Mouse (Mus musculus) myocyte (in vitro differentiated cells): ENCODE results near the gene Fam71b. TPM values are rescaled to one million over a fixed set of nuclear protein-coding genes. Genes with fewer than 3 reads are reported as not detected.

Source experiments
- H3K27me3 ChIP-seq: one replicate; pipeline ENCODE4 v1.6.1; 2011; ENCODE audit not compliant: control insufficient read depth, insufficient read depth, insufficient read length
- H3K36me3 ChIP-seq: one replicate; pipeline ENCODE4 v1.6.1; 2011; ENCODE audit not compliant: control insufficient read depth, insufficient read depth
- H3K4me2 ChIP-seq: one replicate; pipeline ENCODE4 v1.6.1; 2011; ENCODE audit warnings: low read depth, control low read depth
- H3K4me3 ChIP-seq: one replicate; pipeline ENCODE4 v1.5.1; 2011; ENCODE audit warnings: mild to moderate bottlenecking, control low read depth, moderate library complexity
- H3K79me2 ChIP-seq: one replicate; pipeline ENCODE4 v1.6.1; 2011; ENCODE audit not compliant: control insufficient read depth, insufficient read depth
- H3ac ChIP-seq: one replicate; pipeline ENCODE4 v1.6.1; 2011; ENCODE audit not compliant: control insufficient read depth, insufficient read length
- CEBPB ChIP-seq: IDR thresholded peaks from 2 replicates; pipeline ENCODE4 v1.6.1; 2011; ENCODE audit warnings: mild to moderate bottlenecking, moderate library complexity; ENCODE audit not compliant: poor library complexity, insufficient read depth, severe bottlenecking
- E2F4 ChIP-seq: IDR thresholded peaks from one replicate; pipeline ENCODE4 v1.6.1; 2011; ENCODE audit warnings: mild to moderate bottlenecking, control low read depth, moderate library complexity; ENCODE audit not compliant: insufficient read depth
- MAX ChIP-seq: IDR thresholded peaks from one replicate; pipeline ENCODE4 v1.6.1; 2011; ENCODE audit warnings: low read depth, mild to moderate bottlenecking, control low read depth
- MYOD1 ChIP-seq, 3 experiments: IDR thresholded peaks; one replicate each; pipeline ENCODE4 v1.6.1; 2011; ENCODE audit warnings: control low read depth in 2 of 3, low read depth in 2 of 3, mild to moderate bottlenecking in 2 of 3, moderate library complexity in 1 of 3; ENCODE audit not compliant: insufficient read length in 2 of 3, control insufficient read depth in 1 of 3
- MYOG ChIP-seq, 3 experiments: IDR thresholded peaks; one replicate each; pipeline ENCODE4 v1.6.1; 2011; ENCODE audit warnings: control low read depth in 2 of 3, low read depth in 2 of 3, mild to moderate bottlenecking in 2 of 3; ENCODE audit not compliant: insufficient read length in 2 of 3, control insufficient read depth in 1 of 3, insufficient read depth in 1 of 3
- POLR2A ChIP-seq: IDR thresholded peaks from one replicate; pipeline ENCODE4 v1.6.1; 2011; ENCODE audit warnings: low read depth, mild to moderate bottlenecking, control low read depth, moderate library complexity; ENCODE audit not compliant: insufficient read length
- POLR2AphosphoS2 ChIP-seq: IDR thresholded peaks from one replicate; pipeline ENCODE4 v1.6.1; 2011; ENCODE audit warnings: low read depth, control low read depth; ENCODE audit not compliant: insufficient read length
- REST ChIP-seq: IDR thresholded peaks from one replicate; pipeline ENCODE4 v1.6.1; 2011; ENCODE audit warnings: mild to moderate bottlenecking, control low read depth, moderate library complexity; ENCODE audit not compliant: insufficient read depth, insufficient read length
- SRF ChIP-seq: IDR thresholded peaks from one replicate; pipeline ENCODE4 v1.6.1; 2011; ENCODE audit warnings: low read depth; ENCODE audit not compliant: control insufficient read depth, insufficient read length
- TCF12 ChIP-seq: IDR thresholded peaks from one replicate; pipeline ENCODE4 v1.6.1; 2011; ENCODE audit warnings: mild to moderate bottlenecking, control low read depth; ENCODE audit not compliant: poor library complexity, insufficient read depth, severe bottlenecking
- TCF3 ChIP-seq: IDR thresholded peaks from one replicate; pipeline ENCODE4 v1.6.1; 2011; ENCODE audit warnings: low read depth, control low read depth; ENCODE audit not compliant: insufficient read length
- USF1 ChIP-seq: IDR thresholded peaks from one replicate; pipeline ENCODE4 v1.6.1; 2011; ENCODE audit warnings: low read depth, mild to moderate bottlenecking, control low read depth, moderate library complexity
- polyA plus RNA-seq: library from polyadenylated mRNA; unstranded; fragments of >200 nt; fragmentation: generic; extraction: Trizol; gene quantifications from one replicate; pipeline ENCODE4 v1.2.1, GENCODE M21; 2012; ENCODE audit warnings: missing spikeins

Gene Fam71b
- polyA plus RNA-seq, 1 experiment: 2.3 TPM

DNA sequence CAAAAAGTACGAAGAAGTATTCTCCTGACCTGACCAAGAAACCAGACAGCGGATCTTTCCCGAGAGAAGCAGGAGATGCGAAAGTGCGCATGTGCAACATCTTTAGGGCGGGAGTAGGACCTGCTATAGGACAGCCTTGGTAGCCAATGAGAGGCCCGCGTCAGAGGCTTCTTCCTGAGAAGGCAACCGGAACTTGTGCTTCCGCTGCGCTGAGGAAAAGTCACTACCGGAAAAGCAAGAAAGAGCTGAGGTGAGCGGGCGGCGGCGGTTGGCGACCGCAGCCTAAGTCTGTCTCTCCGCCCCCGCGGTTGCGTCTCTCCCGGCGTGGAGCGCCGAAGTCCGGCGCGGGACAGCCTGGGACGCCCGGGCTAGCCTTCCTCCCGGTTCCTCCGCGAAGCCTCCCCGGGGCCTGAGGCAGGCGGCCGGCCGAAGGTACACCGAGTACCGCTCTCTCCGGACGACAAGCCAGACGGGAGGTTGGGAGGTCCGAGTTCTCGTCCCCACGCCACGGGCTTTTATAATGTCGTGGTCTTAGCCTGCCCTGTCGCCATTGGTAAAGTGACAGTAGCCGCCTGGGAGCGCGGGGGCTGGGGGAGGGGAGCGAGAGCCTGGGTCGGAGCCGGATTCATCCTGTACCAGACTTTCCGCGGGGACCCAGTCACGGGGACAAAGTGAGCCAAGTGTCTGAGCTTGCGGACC lies 40.5 kb downstream of the Fam71b start, which contains the start of gene Med7:
TSS of gene Med7 (plus strand) at position 166 of the 699 bp plus-strand sequence.
- Histone ChIP-seq H3K4me3 (peak within 1 kb of the TSS; percentile 82), H3K4me2 (peak within 1 kb of the TSS; percentile 98), H3K27me3 (no peaks in the 10 kb centered on the region)

DNA sequence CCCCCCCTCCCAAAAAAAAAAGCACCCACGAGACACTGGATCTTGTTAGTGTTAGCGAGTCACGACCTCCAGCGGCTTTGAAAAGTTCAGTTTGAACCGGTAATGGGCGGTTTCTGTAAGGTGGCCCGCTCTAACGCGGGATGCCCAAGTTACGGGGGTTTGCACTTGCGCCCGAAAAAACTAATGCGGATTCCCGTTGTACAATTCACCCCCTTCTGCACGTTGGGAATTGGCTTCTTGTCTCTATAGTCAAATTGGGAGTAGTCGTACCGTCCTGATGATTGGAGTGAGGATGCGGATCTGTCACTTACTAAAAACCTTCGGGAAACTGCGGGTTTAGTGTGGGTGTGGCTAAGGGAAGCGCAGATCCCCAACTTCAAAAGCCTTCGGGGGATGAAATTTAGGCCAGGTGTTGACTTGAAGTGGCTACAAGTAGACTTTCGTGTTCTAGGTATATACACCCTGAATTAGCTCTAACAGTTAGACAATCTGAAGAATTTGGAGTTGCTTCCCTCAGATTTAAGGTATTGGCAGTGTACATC lies 41.2 kb downstream of the Fam71b start:
- H3K36me3 ChIP-seq: peaks cover 22% of the 10 kb centered on the region
- TF ChIP-seq TCF12 (no peak), MYOD1 (IDR thresholded peaks at IDR 0.05; ENCODE audit: control insufficient read depth in 1 of 3, insufficient read length in 2 of 3, low read depth in 2 of 3) (no peak), MYOG (IDR thresholded peaks at IDR 0.05; ENCODE audit: control insufficient read depth in 1 of 3, insufficient read depth in 1 of 3, insufficient read length in 2 of 3, low read depth in 2 of 3) (no peak), MAX (no peak), CEBPB (no peak), USF1 (no peak), TCF3 (no peak), REST (no peak), POLR2A (no peak), SRF (no peak), E2F4 (no peak)
- peak overlapping the region; percentile 98 for H3K4me2 ChIP-seq
- H3K79me2 ChIP-seq: peaks cover 30% of the 10 kb centered on the region
- no peaks in the 10 kb centered on the region for H3K27me3 ChIP-seq
- peak overlapping the region; percentile 82 for H3K4me3 ChIP-seq
- peak overlapping the region; percentile 38 for H3ac ChIP-seq

More for the DNA sequence above, 40.5 kb downstream of the Fam71b start, which contains the start of gene Med7:
- TF ChIP-seq MAX (no peak), MYOD1 (IDR thresholded peaks at IDR 0.05; ENCODE audit: control insufficient read depth in 1 of 3, insufficient read length in 2 of 3, low read depth in 2 of 3) (no peak), SRF (peak; percentile 96), USF1 (no peak), TCF12 (no peak), POLR2AphosphoS2 (peak; percentile 56), POLR2A (peak; percentile 77)
- Histone ChIP-seq H3K36me3 (peaks cover 17% of the 10 kb centered on the region), H3ac (peak within 1 kb of the TSS; percentile 38), H3K79me2 (peaks cover 30% of the 10 kb centered on the region)

DNA sequence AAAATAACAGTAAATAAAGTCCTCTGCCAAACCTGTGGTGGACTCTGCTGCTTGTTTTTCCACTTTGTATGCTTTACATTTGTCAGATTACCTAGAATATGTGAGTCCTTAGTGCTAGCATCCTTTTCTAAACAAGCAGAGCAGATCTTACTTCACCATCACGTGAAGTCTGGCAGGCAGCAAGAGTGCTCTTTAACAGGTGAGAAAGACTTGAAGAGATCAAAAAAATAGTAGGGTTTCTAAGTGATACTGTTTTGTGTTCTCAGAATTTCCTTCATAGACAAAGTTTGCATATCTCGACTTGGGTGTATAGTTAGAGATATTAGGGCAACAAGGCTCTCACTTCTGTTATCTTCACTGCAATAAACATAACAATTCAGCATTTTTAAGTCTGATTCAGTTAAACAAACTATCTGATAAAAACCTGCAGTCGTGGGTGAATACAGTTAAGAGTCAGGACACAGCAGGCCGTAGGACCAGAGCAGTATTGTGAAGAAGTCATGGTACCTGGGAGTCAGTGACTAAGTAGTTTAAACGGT lies 42.7 kb downstream of the Fam71b start:
- H3ac ChIP-seq: no peak overlapping the region
- H3K4me3 ChIP-seq: no peak overlapping the region
- no peak overlapping the region for H3K4me2 ChIP-seq
- peaks cover 30% of the 10 kb centered on the region for H3K79me2 ChIP-seq
- H3K27me3 ChIP-seq: no peaks in the 10 kb centered on the region
- H3K36me3 ChIP-seq: peaks cover 34% of the 10 kb centered on the region
- no peak for TF ChIP-seq MAX
- no peak for TF ChIP-seq REST
- no peak for TF ChIP-seq MYOD1 (IDR thresholded peaks at IDR 0.05; ENCODE audit: control insufficient read depth in 1 of 3, insufficient read length in 2 of 3, low read depth in 2 of 3)
- no peak for TF ChIP-seq POLR2A
- no peak for TF ChIP-seq MYOG (IDR thresholded peaks at IDR 0.05; ENCODE audit: control insufficient read depth in 1 of 3, insufficient read depth in 1 of 3, insufficient read length in 2 of 3, low read depth in 2 of 3)
- no peak for TF ChIP-seq CEBPB
- no peak for TF ChIP-seq TCF12
- TF ChIP-seq E2F4: no peak
- no peak for TF ChIP-seq USF1
- TF ChIP-seq POLR2AphosphoS2: no peak
- TF ChIP-seq TCF3: no peak
- no peak for TF ChIP-seq SRF

DNA sequence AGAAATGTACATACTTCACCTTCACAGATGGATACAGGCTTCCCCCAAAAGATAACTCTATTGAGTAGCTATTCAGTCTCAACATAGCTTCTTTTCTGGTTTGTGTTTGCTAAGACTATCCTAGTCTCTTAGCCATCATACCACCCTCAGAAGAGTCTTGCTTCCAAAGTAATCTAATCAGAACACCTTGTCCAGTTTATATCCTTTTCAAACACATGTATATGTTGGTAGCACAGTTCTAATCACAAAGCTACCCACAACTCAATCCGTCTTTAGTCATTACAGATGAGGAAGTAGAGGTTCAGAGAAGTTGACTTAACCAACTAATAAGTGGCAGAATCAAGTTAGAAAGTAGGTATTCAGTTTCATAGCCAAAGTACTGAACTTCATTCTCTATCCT lies 45.4 kb downstream of the Fam71b start:
- no peaks in the 10 kb centered on the region for H3K27me3 ChIP-seq
- peaks cover 40% of the 10 kb centered on the region for H3K36me3 ChIP-seq
- no peak overlapping the region for H3ac ChIP-seq
- H3K79me2 ChIP-seq: peaks cover 30% of the 10 kb centered on the region
- TF ChIP-seq USF1: no peak
- H3K4me3 ChIP-seq: no peak overlapping the region
- no peak overlapping the region for H3K4me2 ChIP-seq

DNA sequence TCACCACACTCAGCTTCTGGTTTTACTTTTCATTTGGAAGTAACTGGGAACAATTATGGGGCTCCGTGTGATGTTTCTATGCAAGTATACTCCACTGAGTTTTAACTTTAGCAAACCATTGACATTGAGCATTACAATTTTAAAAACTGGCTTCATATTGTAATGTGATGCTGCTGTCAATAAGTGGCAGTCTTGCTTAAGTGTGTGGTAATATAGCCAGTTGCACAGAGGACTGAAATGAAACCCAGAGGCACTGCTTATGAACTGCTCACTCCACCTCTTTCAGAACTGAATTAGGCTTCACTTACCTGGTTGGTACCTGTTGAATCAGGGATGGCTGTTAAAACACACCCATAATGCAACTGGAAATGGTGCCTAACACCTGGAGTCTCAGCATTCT lies 46.8 kb downstream of the Fam71b start:
- TF ChIP-seq CEBPB (no peak), E2F4 (no peak), MYOD1 (IDR thresholded peaks at IDR 0.05; ENCODE audit: control insufficient read depth in 1 of 3, insufficient read length in 2 of 3, low read depth in 2 of 3) (no peak)
- Histone ChIP-seq H3K4me3 (no peak overlapping the region), H3ac (no peak overlapping the region), H3K4me2 (no peak overlapping the region), H3K27me3 (no peaks in the 10 kb centered on the region), H3K36me3 (peaks cover 40% of the 10 kb centered on the region), H3K79me2 (peaks cover 18% of the 10 kb centered on the region)
